Mouse (Mus musculus): Measurements from ENCODE around the gene Farp1. TPM values are rescaled to one million over a fixed set of nuclear protein-coding genes. Genes with fewer than 3 reads are reported as not detected.

Gene Farp1
- polyA plus RNA-seq, 1 experiment from 2014 or later = 36.1 TPM

DNA sequence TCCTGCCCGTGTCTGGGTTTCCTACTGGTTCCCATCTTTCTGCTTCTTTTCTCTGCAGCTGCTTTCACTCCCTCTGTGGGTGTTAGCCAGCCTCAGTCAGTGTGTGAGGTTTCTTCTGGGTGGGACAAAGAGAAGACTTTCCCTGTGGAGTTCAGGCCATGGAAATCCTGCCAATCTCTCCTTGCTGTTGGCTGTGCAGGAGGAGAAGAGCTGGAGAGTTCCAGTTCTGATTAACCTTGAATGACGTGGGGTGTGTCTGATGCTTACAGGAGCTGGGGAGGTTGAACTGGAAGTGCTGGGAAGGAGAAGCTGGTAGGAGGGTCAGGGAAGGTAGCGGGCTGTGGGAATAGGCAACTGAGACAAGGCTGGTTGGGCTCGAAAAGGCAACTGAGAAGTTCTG lies 26.7 kb downstream of the Farp1 start:
- H3K9me3 ChIP-seq = no peaks in the 10 kb centered on the region
- H3K27me3 ChIP-seq (ENCODE audit: insufficient read depth, poor library complexity, severe bottlenecking) = no peaks in the 10 kb centered on the region
- 0 out of 2 replicates have a peak overlapping the region, but pooled peaks have one; percentile 9 for H3K4me3 ChIP-seq
- H3K36me3 ChIP-seq = peaks cover 17% of the 10 kb centered on the region
- WGBS = 58% methylated on average over 4 of the region's 4 CpGs
- peak overlapping the region; percentile 75; the same call in 1 of the 2 replicates for H3K27ac ChIP-seq
- no peak for DNase-seq (ENCODE audit: low spot score)
- H3K4me1 ChIP-seq = peaks cover 74% of the 10 kb centered on the region

DNA sequence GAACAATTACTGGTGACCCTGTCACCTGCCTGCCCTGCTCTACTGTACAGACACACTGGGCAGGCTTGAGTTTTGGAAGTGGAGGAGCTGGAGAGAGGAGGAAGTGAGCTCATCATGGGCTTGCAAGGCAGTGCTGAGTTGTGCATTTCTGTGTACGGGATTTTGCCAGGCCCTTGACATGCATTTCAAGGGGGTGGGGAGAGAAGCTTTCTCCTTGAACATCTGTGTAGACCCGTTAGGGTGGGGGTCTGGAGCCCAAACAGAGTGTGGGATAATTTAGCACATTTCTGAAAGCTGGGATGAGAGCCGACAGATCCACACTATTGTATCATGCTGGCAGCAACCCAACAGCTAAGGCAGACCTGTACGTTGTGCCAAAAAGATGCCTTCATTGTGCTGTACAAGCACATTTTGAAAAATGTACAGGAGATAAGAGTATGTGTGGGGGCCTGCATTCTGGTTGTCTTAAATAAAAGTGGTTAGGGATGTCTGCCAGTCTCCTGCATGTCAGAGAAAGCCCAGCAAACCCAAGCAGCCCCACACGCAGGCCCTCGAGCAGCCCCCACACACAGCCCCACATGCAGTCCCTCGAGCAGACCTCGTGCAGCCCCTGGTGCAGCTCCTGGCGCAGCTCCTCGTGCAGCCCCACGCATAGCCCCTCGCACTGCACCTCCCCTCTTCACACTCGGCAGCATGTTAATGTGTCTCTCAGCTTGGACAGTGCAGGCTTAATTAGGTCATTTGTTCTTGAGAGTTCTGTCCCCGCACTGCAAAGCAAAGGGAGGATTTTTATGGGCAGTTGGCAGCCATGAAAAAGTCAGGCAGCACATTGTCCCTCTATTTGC lies 27.5 kb downstream of the Farp1 start:
- H3K4me1 ChIP-seq = peaks cover 70% of the 10 kb centered on the region
- no peak for DNase-seq (ENCODE audit: low spot score)

DNA sequence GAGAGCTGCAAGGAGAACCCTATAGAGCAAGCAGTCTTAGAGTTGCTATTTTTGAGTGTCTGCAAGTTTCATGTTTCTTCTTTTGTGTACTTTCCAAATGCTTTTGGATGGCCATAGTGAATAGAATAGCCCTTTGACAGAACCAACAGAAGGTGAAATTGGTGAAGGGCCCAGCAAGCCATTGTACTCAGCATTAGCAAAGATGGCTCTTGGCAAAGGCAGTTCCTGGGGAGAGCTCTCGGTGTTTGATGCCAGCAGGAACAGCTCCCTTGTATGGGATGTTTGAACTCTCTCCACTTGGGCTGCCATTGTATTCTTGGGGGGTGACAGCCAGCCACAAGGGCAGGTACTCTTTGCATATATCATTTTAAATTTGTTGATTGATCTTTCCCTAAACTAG lies 29.7 kb downstream of the Farp1 start:
- Histone ChIP-seq H3K4me3 (no peak overlapping the region), H3K9me3 (no peaks in the 10 kb centered on the region), H3K27ac (no peak overlapping the region), H3K4me1 (peaks cover 50% of the 10 kb centered on the region), H3K36me3 (peaks cover 11% of the 10 kb centered on the region), H3K27me3 (ENCODE audit: insufficient read depth, poor library complexity, severe bottlenecking) (no peaks in the 10 kb centered on the region)
- no peak for DNase-seq (ENCODE audit: low spot score)
- 84% methylated on average over 1 of the region's 1 CpGs for WGBS

More for the DNA sequence above, 27.5 kb downstream of the Farp1 start:
- H3K4me3 ChIP-seq = 0 out of 2 replicates have a peak overlapping the region, but pooled peaks have one; percentile 9
- no peaks in the 10 kb centered on the region for H3K9me3 ChIP-seq
- H3K27me3 ChIP-seq (ENCODE audit: insufficient read depth, poor library complexity, severe bottlenecking) = no peaks in the 10 kb centered on the region
- H3K27ac ChIP-seq = peak overlapping the region; percentile 75
- WGBS = 49% methylated on average over 14 of the region's 14 CpGs
- peaks cover 17% of the 10 kb centered on the region for H3K36me3 ChIP-seq

DNA sequence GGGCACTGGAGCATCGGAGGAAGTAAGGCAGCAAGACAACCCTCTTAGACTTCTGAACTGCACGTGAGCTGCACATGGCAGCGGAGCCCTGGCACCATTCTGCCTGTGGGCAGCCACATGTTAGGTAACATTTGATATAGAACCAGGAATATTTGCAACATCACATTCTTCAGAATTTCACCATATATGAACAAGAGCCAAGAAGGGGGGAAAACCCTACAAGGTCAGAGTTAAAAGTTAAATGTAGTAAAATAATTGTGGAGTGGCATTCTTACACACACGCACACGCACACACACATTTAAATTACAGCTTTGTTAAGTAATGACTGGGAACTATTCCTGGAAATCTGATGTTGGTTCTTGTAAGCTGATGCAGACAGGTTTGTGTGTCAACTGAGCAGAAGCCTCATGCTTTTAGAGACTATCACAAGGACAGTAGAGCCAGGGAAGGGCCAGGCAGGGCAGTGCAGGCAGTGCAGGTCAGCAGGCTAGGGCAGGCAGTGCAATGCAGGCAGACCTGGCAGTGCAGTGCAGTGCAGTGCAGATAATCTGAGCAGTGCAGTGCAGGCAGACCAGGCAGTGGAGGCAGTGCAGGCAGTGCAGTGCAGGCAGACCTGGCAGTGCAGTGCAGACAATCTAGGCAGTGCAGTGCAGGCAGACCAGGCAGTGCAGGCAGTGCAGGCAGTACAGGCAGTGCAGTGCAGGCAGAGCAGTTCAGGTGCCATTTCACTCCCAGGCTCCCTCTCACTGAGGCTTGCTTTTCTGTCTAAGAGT lies 38.3 kb downstream of the Farp1 start:
- no peak overlapping the region for H3K4me3 ChIP-seq
- no peaks in the 10 kb centered on the region for H3K9me3 ChIP-seq
- H3K27me3 ChIP-seq (ENCODE audit: insufficient read depth, poor library complexity, severe bottlenecking) = no peaks in the 10 kb centered on the region
- WGBS = 91% methylated on average over 5 of the region's 5 CpGs
- no peak for DNase-seq (ENCODE audit: low spot score)
- H3K27ac ChIP-seq = no peak overlapping the region
- peaks cover 4% of the 10 kb centered on the region; the same call in 1 of the 2 replicates for H3K4me1 ChIP-seq
- H3K36me3 ChIP-seq = peaks cover 28% of the 10 kb centered on the region

DNA sequence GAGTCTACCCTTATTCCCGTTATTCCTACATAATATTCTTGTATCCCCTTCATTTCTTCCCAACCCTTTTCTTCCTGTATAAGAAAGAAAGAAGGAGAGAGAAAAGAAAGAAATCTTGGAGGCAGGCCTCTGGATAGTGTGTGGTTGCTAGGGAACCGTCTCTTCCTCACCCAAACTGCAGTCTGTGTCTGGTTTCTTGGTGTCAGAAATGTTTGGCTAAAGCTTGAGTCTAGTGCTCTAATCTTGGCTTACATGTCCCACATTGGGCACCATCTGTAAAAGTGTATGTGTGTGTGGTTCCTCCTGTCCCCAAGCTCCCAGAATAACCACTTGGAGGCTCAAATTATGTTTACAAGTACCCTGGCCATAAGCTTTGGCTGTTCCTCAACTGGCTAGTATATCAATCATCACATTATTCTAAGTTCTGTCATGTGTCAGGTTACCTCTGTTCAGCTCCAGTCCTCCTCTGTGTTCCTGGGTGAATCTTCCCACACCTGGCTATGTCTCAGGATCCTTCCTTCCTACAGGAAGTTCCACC lies 39.3 kb downstream of the Farp1 start:
- no peak overlapping the region for H3K27ac ChIP-seq
- H3K9me3 ChIP-seq = no peaks in the 10 kb centered on the region
- peaks cover 37% of the 10 kb centered on the region for H3K36me3 ChIP-seq
- H3K4me1 ChIP-seq = peaks cover 4% of the 10 kb centered on the region; the same call in 1 of the 2 replicates
- no peaks in the 10 kb centered on the region for H3K27me3 ChIP-seq (ENCODE audit: insufficient read depth, poor library complexity, severe bottlenecking)
- no peak for DNase-seq (ENCODE audit: low spot score)
- WGBS = 84% methylated on average over 2 of the region's 2 CpGs
- no peak overlapping the region for H3K4me3 ChIP-seq

DNA sequence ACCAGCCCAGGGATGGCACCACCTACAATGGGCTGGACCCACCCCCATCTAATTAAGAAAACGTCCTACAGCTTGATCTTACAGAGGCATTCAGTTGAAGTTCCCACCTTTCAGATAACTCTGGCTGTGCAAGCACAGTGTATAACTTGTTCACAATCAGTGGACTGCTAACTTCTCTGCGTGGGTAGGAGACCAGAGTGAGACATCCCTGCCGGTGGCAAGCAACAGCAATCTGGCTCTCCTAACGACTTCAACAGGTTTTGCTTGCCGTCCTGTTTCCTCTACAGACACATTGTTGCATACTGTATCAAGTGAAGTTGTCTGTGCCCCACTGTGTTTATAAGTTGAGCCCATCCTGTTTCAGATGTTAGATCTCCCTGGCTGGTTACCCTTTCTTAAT lies 45.7 kb downstream of the Farp1 start:
- Histone ChIP-seq H3K27me3 (ENCODE audit: insufficient read depth, poor library complexity, severe bottlenecking) (no peaks in the 10 kb centered on the region), H3K4me3 (no peak overlapping the region), H3K4me1 (peaks cover 23% of the 10 kb centered on the region), H3K36me3 (peaks cover 32% of the 10 kb centered on the region), H3K27ac (no peak overlapping the region), H3K9me3 (no peaks in the 10 kb centered on the region)
- DNase-seq (ENCODE audit: low spot score) = no peak
- WGBS = 74% methylated on average over 5 of the region's 5 CpGs

DNA sequence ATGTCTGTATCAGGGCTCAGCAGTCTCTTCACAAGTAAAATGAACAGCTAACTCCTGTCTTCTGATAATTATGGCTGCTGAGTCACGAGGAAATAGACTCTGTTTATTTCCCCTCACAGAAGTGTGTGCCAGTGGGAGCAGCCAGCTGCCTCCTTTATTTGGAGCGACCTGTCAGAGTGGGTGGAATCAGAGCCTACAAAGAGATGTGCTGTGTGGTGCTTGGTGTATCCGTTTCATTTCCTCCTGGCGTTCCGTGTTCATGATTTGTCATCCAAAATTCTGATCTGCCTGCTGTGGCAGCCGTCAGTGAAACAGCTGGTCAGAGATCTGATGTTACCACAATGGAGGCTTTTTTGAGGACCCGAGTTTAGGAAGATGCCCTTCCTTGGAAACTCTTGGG lies 47.3 kb downstream of the Farp1 start:
- H3K4me3 ChIP-seq = no peak overlapping the region
- no peak overlapping the region for H3K27ac ChIP-seq
- H3K36me3 ChIP-seq = peaks cover 42% of the 10 kb centered on the region
- 69% methylated on average over 7 of the region's 7 CpGs for WGBS
- DNase-seq (ENCODE audit: low spot score) = no peak
- no peaks in the 10 kb centered on the region for H3K9me3 ChIP-seq
- H3K4me1 ChIP-seq = peaks cover 28% of the 10 kb centered on the region
- H3K27me3 ChIP-seq (ENCODE audit: insufficient read depth, poor library complexity, severe bottlenecking) = no peaks in the 10 kb centered on the region

DNA sequence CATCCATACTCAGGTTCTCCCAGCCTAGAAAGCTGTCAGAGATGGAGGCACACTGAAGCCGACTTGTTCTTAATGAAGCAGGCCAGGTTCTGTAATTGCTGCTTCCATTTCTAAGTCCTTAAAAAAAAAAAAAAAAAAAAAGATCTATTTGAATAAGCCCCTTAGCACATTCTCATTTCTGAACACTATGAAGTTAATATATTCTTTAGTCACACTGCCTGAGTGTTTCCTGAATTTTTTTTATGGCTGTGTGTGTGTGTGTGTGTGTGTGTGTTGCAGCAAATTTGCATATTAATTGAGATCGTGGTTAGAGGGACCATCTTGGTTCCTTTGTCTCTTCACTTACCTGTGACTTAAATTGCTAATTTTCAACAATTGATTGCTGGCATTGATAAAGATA lies 47.8 kb downstream of the Farp1 start:
- Histone ChIP-seq H3K4me3 (no peak overlapping the region), H3K36me3 (peaks cover 45% of the 10 kb centered on the region), H3K9me3 (no peaks in the 10 kb centered on the region), H3K4me1 (peaks cover 28% of the 10 kb centered on the region), H3K27me3 (ENCODE audit: insufficient read depth, poor library complexity, severe bottlenecking) (no peaks in the 10 kb centered on the region), H3K27ac (no peak overlapping the region)
- WGBS = 83% methylated on average over 2 of the region's 2 CpGs
- no peak for DNase-seq (ENCODE audit: low spot score)

DNA sequence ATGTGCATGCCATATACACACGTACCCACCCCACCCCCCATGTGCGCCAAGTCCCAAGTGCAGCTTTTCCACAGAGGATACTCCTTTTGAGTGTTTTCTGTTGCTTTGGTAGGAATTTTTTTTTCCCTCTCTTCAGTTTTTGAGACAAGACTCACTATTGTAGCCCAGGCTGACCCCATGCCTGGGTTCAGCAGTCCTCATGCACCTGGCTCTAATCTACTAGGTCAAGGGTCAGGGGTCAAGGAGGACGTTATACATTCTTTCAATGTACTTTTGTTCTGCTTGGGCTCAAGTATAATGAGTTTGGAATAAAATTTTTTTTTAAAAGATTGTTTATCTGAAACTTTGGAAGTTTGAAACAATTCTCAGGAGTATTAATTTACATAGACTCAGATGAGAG lies 48.4 kb downstream of the Farp1 start:
- WGBS = 82% methylated on average over 3 of the region's 3 CpGs
- H3K36me3 ChIP-seq = peaks cover 48% of the 10 kb centered on the region

DNA sequence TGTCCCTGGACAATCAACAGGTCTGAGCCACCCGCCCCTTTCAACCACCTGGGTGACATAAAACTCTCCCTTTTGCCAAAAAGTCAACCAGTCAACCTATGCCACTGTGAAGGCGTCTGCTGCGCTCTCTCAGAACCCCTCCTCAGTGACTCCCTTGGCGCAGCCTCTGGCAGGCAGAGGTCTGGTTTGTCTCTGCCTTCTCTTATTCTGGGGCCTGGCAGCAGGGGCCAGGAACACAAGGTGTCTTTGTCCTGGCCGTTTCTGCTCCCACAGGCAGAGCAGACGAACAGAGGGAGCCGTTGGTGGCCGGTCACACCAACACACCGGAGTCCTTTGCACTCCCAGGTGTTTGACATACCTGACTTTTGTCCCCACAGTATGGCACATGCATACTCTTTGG lies 57.5 kb downstream of the Farp1 start:
- 42% methylated on average over 9 of the region's 9 CpGs for WGBS
- H3K27ac ChIP-seq = peak overlapping the region; percentile 1; the same call in 1 of the 2 replicates
- no peak overlapping the region for H3K4me3 ChIP-seq
- H3K4me1 ChIP-seq = peaks cover 47% of the 10 kb centered on the region
- no peaks in the 10 kb centered on the region for H3K9me3 ChIP-seq
- no peaks in the 10 kb centered on the region for H3K27me3 ChIP-seq (ENCODE audit: insufficient read depth, poor library complexity, severe bottlenecking)
- DNase-seq (ENCODE audit: low spot score) = no peak
- H3K36me3 ChIP-seq = peaks cover 27% of the 10 kb centered on the region

More for the DNA sequence above, 48.4 kb downstream of the Farp1 start:
- DNase-seq (ENCODE audit: low spot score) = no peak
- H3K4me3 ChIP-seq = no peak overlapping the region
- H3K9me3 ChIP-seq = no peaks in the 10 kb centered on the region
- H3K27me3 ChIP-seq (ENCODE audit: insufficient read depth, poor library complexity, severe bottlenecking) = no peaks in the 10 kb centered on the region
- peaks cover 28% of the 10 kb centered on the region for H3K4me1 ChIP-seq
- H3K27ac ChIP-seq = no peak overlapping the region

DNA sequence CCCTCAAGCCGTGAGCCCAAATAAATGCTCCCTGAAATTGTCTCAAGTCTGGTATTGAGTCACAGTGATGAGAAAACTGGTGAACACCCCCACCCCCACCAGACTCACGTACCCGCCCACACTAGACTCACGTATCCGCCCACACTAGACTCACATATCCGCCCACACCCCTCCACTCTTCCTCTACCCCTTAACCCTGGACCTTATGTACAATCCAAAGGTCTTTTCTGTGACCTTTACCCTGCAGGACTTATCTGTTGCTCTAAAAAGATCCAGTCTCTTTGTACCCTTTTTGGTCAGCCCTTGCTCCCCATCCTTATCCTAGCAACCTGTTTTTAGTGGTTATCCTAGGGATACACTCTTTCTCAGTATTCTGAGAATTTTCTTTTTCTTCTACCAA lies 58.9 kb downstream of the Farp1 start:
- Histone ChIP-seq H3K36me3 (peaks cover 17% of the 10 kb centered on the region), H3K27ac (no peak overlapping the region), H3K9me3 (no peaks in the 10 kb centered on the region), H3K4me3 (no peak overlapping the region), H3K27me3 (ENCODE audit: insufficient read depth, poor library complexity, severe bottlenecking) (no peaks in the 10 kb centered on the region), H3K4me1 (peaks cover 60% of the 10 kb centered on the region)
- WGBS = 76% methylated on average over 6 of the region's 6 CpGs
- no peak for DNase-seq (ENCODE audit: low spot score)

DNA sequence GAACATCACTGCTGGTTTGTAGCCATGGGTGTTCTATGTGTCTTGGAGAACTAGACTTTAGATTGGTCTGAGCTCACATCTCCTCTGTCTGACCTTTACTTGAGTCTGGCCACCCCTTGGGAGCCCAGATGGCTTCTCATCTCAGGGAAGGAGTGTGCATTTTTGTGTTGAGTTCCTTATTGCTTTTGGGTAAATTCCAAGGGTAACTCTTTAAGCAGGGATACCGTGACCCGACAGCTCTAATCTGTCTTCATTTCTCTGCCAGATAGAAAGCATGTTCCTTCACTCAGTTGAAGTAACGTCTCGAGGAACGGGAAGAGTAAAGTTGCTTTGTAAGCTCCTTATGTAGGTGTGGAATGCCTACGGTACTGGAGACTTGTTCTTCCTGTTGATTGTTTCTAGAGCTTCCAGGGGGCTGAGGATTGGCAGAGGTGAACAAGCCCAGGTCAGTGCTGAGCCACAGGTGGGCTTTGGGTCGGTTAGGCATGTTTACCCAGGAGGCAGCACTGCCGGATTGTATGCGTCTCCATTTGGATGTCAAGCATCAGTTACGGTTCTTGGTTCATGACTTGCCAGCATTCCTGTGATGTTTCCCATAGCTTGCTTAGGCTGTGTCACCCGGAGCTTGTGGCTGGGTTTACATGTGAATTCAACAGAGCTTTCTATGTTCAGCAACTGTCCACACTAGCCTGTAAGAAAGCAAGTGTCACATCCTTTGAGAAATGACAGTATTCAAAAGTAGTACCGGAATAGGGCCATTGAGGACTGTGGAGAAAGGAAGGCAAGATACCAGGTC lies 62.8 kb downstream of the Farp1 start:
- H3K4me1 ChIP-seq = peaks cover 73% of the 10 kb centered on the region
- DNase-seq (ENCODE audit: low spot score) = no peak
- peaks cover 7% of the 10 kb centered on the region for H3K36me3 ChIP-seq
- H3K4me3 ChIP-seq = no peak overlapping the region
- WGBS = 54% methylated on average over 12 of the region's 12 CpGs
- H3K27ac ChIP-seq = peak overlapping the region; percentile 60; the same call in 1 of the 2 replicates
- H3K27me3 ChIP-seq (ENCODE audit: insufficient read depth, poor library complexity, severe bottlenecking) = no peaks in the 10 kb centered on the region
- no peaks in the 10 kb centered on the region for H3K9me3 ChIP-seq
